Mouse (Mus musculus) limb, embryonic 15.5 days (tissue): Measurements from ENCODE around the gene Trim2. TPM values are rescaled to one million over a fixed set of nuclear protein-coding genes. Genes with fewer than 3 reads are reported as not detected.
A peak's percentile ranks its signal among the peaks of the same experiment; 100 is the strongest.

Experiments
- ATAC-seq: fragments of 200-750 bp; cut with Nextera tagmentation; 2 replicates; pipeline ENCODE4 v1.8.0; 2017; ENCODE audit warnings: low read depth, moderate TSS enrichment; ENCODE audit not compliant: insufficient number of reproducible peaks, low FRiP score, low TSS enrichment
- H3K27ac ChIP-seq: fragments of 300-500 bp; sonication (generic); 2 replicates; pipeline ENCODE4 v1.5.1; 2015; ENCODE audit warnings: moderate library complexity, mild to moderate bottlenecking, inconsistent platforms
- H3K27me3 ChIP-seq: fragments of 300-500 bp; sonication (generic); 2 replicates; pipeline ENCODE4 v1.6.1; 2015; ENCODE audit warnings: inconsistent platforms
- H3K36me3 ChIP-seq: fragments of 300-500 bp; sonication (generic); 2 replicates; pipeline ENCODE4 v1.6.1; 2015; ENCODE audit warnings: inconsistent platforms
- H3K4me1 ChIP-seq: fragments of 300-500 bp; sonication (generic); 2 replicates; pipeline ENCODE4 v1.6.1; 2015; ENCODE audit warnings: inconsistent platforms
- H3K4me2 ChIP-seq: fragments of 300-500 bp; sonication (generic); 2 replicates; pipeline ENCODE4 v1.6.1; 2015; ENCODE audit warnings: mild to moderate bottlenecking, inconsistent platforms
- H3K4me3 ChIP-seq: fragments of 300-500 bp; sonication (generic); 2 replicates; pipeline ENCODE4 v1.5.1; 2015; ENCODE audit warnings: mild to moderate bottlenecking, inconsistent platforms
- H3K9ac ChIP-seq: fragments of 300-500 bp; sonication (generic); 2 replicates; pipeline ENCODE4 v1.6.1; 2015; ENCODE audit warnings: inconsistent platforms
- H3K9me3 ChIP-seq: fragments of 300-500 bp; sonication (generic); 2 replicates; pipeline ENCODE4 v1.6.1; 2016; ENCODE audit warnings: inconsistent platforms
- WGBS: fragments of 180-500 bp; shearing (Covaris S2); methylation state at CpG from one replicate; pipeline ENCODE4 v1.1.7; 2015; 5-methylcytosine and 5-hydroxymethylcytosine counted together
- polyA plus RNA-seq: library from polyadenylated mRNA; unstranded; fragments of >200 nt; fragmentation: Nextera tagmentation; extraction: Ambion mirVana; gene quantifications from 2 replicates; pipeline ENCODE4 v1.2.1, GENCODE M21; 2015

The Trim2 gene
- polyA plus RNA-seq, 1 experiment from 2014 or later = 35.9 TPM

- ATAC-seq = no peak
Measured at GRCm38 (mm10) chr3:84169393-84170005, 137.2 kb downstream of the Trim2 start.

GRCm38 (mm10) chr3:84168943-84169342, 137.7 kb downstream of the Trim2 start:
- Histone ChIP-seq H3K9me3 (no peaks in the 10 kb centered on the region), H3K4me2 (no peak overlapping the region), H3K9ac (no peak overlapping the region), H3K27me3 (no peaks in the 10 kb centered on the region), H3K4me1 (no peaks in the 10 kb centered on the region), H3K27ac (no peak overlapping the region), H3K4me3 (no peak overlapping the region), H3K36me3 (peaks cover 17% of the 10 kb centered on the region; the same call in 1 of the 2 replicates)
- 91% methylated on average over 6 of the region's 6 CpGs for WGBS
- no peak for ATAC-seq

More at GRCm38 (mm10) chr3:84169393-84170005, 137.2 kb downstream of the Trim2 start:
- Histone ChIP-seq H3K9ac (no peak overlapping the region), H3K27me3 (no peaks in the 10 kb centered on the region), H3K4me2 (no peak overlapping the region), H3K36me3 (0 out of 2 replicates have a peak, but pooled peaks cover 15% of the 10 kb centered on the region), H3K4me1 (no peaks in the 10 kb centered on the region), H3K27ac (no peak overlapping the region), H3K9me3 (no peaks in the 10 kb centered on the region), H3K4me3 (no peak overlapping the region)
- 72% methylated on average over 8 of the region's 8 CpGs for WGBS

- whole genome bisulfite sequencing = 91% methylated on average over 5 of the region's 5 CpGs
- no peak overlapping the region for H3K4me2 ChIP-seq
- H3K36me3 ChIP-seq = peaks cover 19% of the 10 kb centered on the region; the same call in 1 of the 2 replicates
- no peaks in the 10 kb centered on the region for H3K4me1 ChIP-seq
- H3K27me3 ChIP-seq = no peaks in the 10 kb centered on the region
- H3K27ac ChIP-seq = no peak overlapping the region
- no peak overlapping the region for H3K9ac ChIP-seq
- no peaks in the 10 kb centered on the region for H3K9me3 ChIP-seq
- no peak overlapping the region for H3K4me3 ChIP-seq
- no peak for ATAC-seq
Measured at GRCm38 (mm10) chr3:84166073-84166472, 140.6 kb downstream of the Trim2 start.

GRCm38 (mm10) chr3:84165391-84165790, 141.3 kb downstream of the Trim2 start:
- 98% methylated on average over 3 of the region's 3 CpGs for WGBS
- no peak overlapping the region for H3K9ac ChIP-seq
- H3K4me1 ChIP-seq = no peaks in the 10 kb centered on the region
- H3K27ac ChIP-seq = no peak overlapping the region
- no peak overlapping the region for H3K4me2 ChIP-seq
- H3K27me3 ChIP-seq = no peaks in the 10 kb centered on the region
- H3K4me3 ChIP-seq = no peak overlapping the region
- no peak for ATAC-seq
- H3K9me3 ChIP-seq = no peaks in the 10 kb centered on the region
- peaks cover 19% of the 10 kb centered on the region; the same call in 1 of the 2 replicates for H3K36me3 ChIP-seq

GRCm38 (mm10) chr3:84157559-84158350, 148.9 kb downstream of the Trim2 start:
- Histone ChIP-seq H3K27me3 (no peaks in the 10 kb centered on the region), H3K4me2 (no peak overlapping the region), H3K27ac (no peak overlapping the region), H3K9ac (no peak overlapping the region), H3K36me3 (no peaks in the 10 kb centered on the region), H3K4me1 (peaks cover 12% of the 10 kb centered on the region; the same call in 1 of the 2 replicates), H3K9me3 (no peaks in the 10 kb centered on the region), H3K4me3 (no peak overlapping the region)
- no peak for ATAC-seq
- WGBS = 80% methylated on average over 4 of the region's 4 CpGs

GRCm38 (mm10) chr3:84157011-84157410, 149.7 kb downstream of the Trim2 start:
- H3K4me1 ChIP-seq = peaks cover 14% of the 10 kb centered on the region; the same call in 1 of the 2 replicates
- no peak for ATAC-seq
- H3K9ac ChIP-seq = no peak overlapping the region
- WGBS = 24% methylated on average over 4 of the region's 4 CpGs
- H3K4me3 ChIP-seq = no peak overlapping the region
- no peak overlapping the region for H3K4me2 ChIP-seq
- H3K27me3 ChIP-seq = no peaks in the 10 kb centered on the region
- H3K36me3 ChIP-seq = no peaks in the 10 kb centered on the region
- no peak overlapping the region for H3K27ac ChIP-seq
- H3K9me3 ChIP-seq = no peaks in the 10 kb centered on the region

- no peaks in the 10 kb centered on the region for H3K9me3 ChIP-seq
- no peaks in the 10 kb centered on the region for H3K27me3 ChIP-seq
- no peak overlapping the region for H3K9ac ChIP-seq
- 27% methylated on average over 6 of the region's 6 CpGs for WGBS
- H3K4me1 ChIP-seq = peaks cover 14% of the 10 kb centered on the region; the same call in 1 of the 2 replicates
- peak overlapping the region; percentile 97 for H3K4me2 ChIP-seq
- H3K36me3 ChIP-seq = no peaks in the 10 kb centered on the region
- H3K4me3 ChIP-seq = peak overlapping the region; percentile 64
- no peak for ATAC-seq
- peak overlapping the region; percentile 54; the same call in 1 of the 2 replicates for H3K27ac ChIP-seq
Measured at GRCm38 (mm10) chr3:84156105-84156504, 150.6 kb downstream of the Trim2 start.

GRCm38 (mm10) chr3:84155558-84156006, 151.1 kb downstream of the Trim2 start, which contains the start of gene Mnd1:
Gene Mnd1 (minus strand): TSS chr3:84155786.
- Histone ChIP-seq H3K4me1 (peaks cover 14% of the 10 kb centered on the region; the same call in 1 of the 2 replicates), H3K36me3 (no peaks in the 10 kb centered on the region), H3K9ac (peak within 1 kb of the TSS; percentile 63), H3K4me3 (peak within 1 kb of the TSS; percentile 64), H3K27me3 (no peaks in the 10 kb centered on the region), H3K27ac (peak within 1 kb of the TSS; percentile 80), H3K4me2 (peak within 1 kb of the TSS; percentile 97), H3K9me3 (no peaks in the 10 kb centered on the region)
- WGBS = 0% methylated on average over 29 of the region's 29 CpGs
- peak; percentile 98 for ATAC-seq

- Histone ChIP-seq H3K36me3 (no peaks in the 10 kb centered on the region), H3K4me2 (peak overlapping the region; percentile 97), H3K4me1 (peaks cover 14% of the 10 kb centered on the region; the same call in 1 of the 2 replicates), H3K9ac (peak overlapping the region; percentile 63), H3K4me3 (peak overlapping the region; percentile 64), H3K27me3 (no peaks in the 10 kb centered on the region), H3K27ac (peak overlapping the region; percentile 80), H3K9me3 (no peaks in the 10 kb centered on the region)
- 0% methylated on average over 27 of the region's 27 CpGs for WGBS
- peak; percentile 68 for ATAC-seq
Measured at GRCm38 (mm10) chr3:84155146-84155545, 151.5 kb downstream of the Trim2 start.

- Histone ChIP-seq H3K9ac (no peak overlapping the region), H3K4me3 (peak overlapping the region; percentile 64), H3K27ac (no peak overlapping the region), H3K9me3 (no peaks in the 10 kb centered on the region), H3K27me3 (no peaks in the 10 kb centered on the region), H3K4me1 (peaks cover 14% of the 10 kb centered on the region; the same call in 1 of the 2 replicates), H3K4me2 (peak overlapping the region; percentile 97), H3K36me3 (no peaks in the 10 kb centered on the region)
- WGBS = 6% methylated on average over 12 of the region's 12 CpGs
- ATAC-seq = no peak
Measured at GRCm38 (mm10) chr3:84154721-84155141, 151.9 kb downstream of the Trim2 start.

GRCm38 (mm10) chr3:84149831-84150230, 156.8 kb downstream of the Trim2 start:
- Histone ChIP-seq H3K27ac (no peak overlapping the region), H3K4me2 (no peak overlapping the region), H3K9me3 (no peaks in the 10 kb centered on the region), H3K4me3 (no peak overlapping the region), H3K4me1 (peaks cover 7% of the 10 kb centered on the region; the same call in 1 of the 2 replicates), H3K36me3 (no peaks in the 10 kb centered on the region), H3K9ac (no peak overlapping the region), H3K27me3 (no peaks in the 10 kb centered on the region)
- 97% methylated on average over 3 of the region's 3 CpGs for WGBS
- no peak for ATAC-seq

GRCm38 (mm10) chr3:84140947-84141346, 165.7 kb downstream of the Trim2 start:
- Histone ChIP-seq H3K27ac (no peak overlapping the region), H3K27me3 (no peaks in the 10 kb centered on the region), H3K9me3 (no peaks in the 10 kb centered on the region), H3K4me2 (no peak overlapping the region), H3K36me3 (no peaks in the 10 kb centered on the region), H3K4me1 (peaks cover 3% of the 10 kb centered on the region; the same call in 1 of the 2 replicates), H3K4me3 (no peak overlapping the region), H3K9ac (no peak overlapping the region)
- WGBS = 25% methylated on average over 7 of the region's 7 CpGs
- ATAC-seq = no peak
